Mouse (Mus musculus): Measurements from ENCODE around the gene Kirrel3.

DNA sequence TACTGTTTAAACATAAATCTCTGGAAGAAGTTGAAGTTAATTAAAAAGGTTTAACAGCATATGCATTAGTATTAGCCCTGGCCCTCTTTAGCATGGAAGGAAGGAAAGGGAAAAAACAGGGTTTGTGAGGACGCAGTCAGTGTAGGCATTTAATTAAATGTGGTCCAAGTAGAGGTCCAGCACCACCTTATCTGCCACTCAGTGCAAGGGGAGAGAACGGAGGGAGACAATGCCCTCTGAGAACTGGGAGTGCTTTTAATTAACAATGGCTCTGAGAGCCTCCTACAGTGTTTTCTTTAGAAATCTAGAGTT is 339.4 kb downstream of the Kirrel3 start:
- TF ChIP-seq CTCF (IDR thresholded peaks at IDR 0.05; ENCODE audit: low read depth) (no peak), EP300 (IDR thresholded peaks at IDR 0.05; ENCODE audit: low read depth) (no peak)
